Mouse (Mus musculus) heart, embryonic 14.5 days (tissue): ENCODE measurements around the gene Mgp. TPM values are rescaled to one million over a fixed set of nuclear protein-coding genes. Genes with fewer than 3 reads are reported as not detected.

Experiments
- ATAC-seq: fragments of 200-750 bp; cut with Nextera tagmentation; 2 replicates; pipeline ENCODE4 v1.8.0; 2017; ENCODE audit warnings: low read depth, moderate TSS enrichment; ENCODE audit not compliant: insufficient number of reproducible peaks, insufficient read depth, low FRiP score
- H3K27ac ChIP-seq, 2 experiments: fragments of 200-500 bp in 1 of 2; fragments of 300-500 bp in 1 of 2; sonication (generic) in 1 of 2; replicated peaks in 1 of 2; 2 replicates each; pipeline ENCODE4 v1.5.1; 2012 to 2014; ENCODE audit warnings: low read depth in 2 of 2, low read length in 2 of 2, control low read depth in 1 of 2, mild to moderate bottlenecking in 1 of 2, mixed read lengths in 1 of 2; ENCODE audit not compliant: control insufficient read depth in 1 of 2, insufficient read depth in 1 of 2
- H3K27me3 ChIP-seq: fragments of 300-500 bp; sonication (generic); 2 replicates; pipeline ENCODE4 v1.6.1; 2014; ENCODE audit warnings: mild to moderate bottlenecking, low read length, control low read depth; ENCODE audit not compliant: control insufficient read depth, insufficient read depth
- H3K36me3 ChIP-seq: fragments of 300-500 bp; sonication (generic); 2 replicates; pipeline ENCODE4 v1.6.1; 2014; ENCODE audit warnings: mild to moderate bottlenecking, control low read depth, low read length, mixed read lengths; ENCODE audit not compliant: control insufficient read depth, insufficient read depth
- H3K4me1 ChIP-seq, 2 experiments: fragments of 200-500 bp in 1 of 2; fragments of 300-500 bp in 1 of 2; sonication (generic) in 1 of 2; 2 replicates each; pipeline ENCODE4 v1.6.1; 2012 to 2014; ENCODE audit warnings: low read length in 2 of 2, control low read depth in 1 of 2, mixed read lengths in 1 of 2; ENCODE audit not compliant: control insufficient read depth in 2 of 2, insufficient read depth in 2 of 2
- H3K4me2 ChIP-seq: fragments of 300-500 bp; sonication (generic); 2 replicates; pipeline ENCODE4 v1.6.1; 2014; ENCODE audit warnings: mild to moderate bottlenecking, low read length
- H3K4me3 ChIP-seq, 2 experiments: fragments of 200-500 bp in 1 of 2; fragments of 300-500 bp in 1 of 2; sonication (generic) in 1 of 2; 2 replicates each; pipeline ENCODE4 v1.5.1; 2012 to 2014; ENCODE audit warnings: low read length in 2 of 2, mild to moderate bottlenecking in 2 of 2, control low read depth in 1 of 2, low read depth in 1 of 2, moderate library complexity in 1 of 2; ENCODE audit not compliant: control insufficient read depth in 1 of 2, insufficient read depth in 1 of 2
- H3K9ac ChIP-seq: fragments of 300-500 bp; sonication (generic); 2 replicates; pipeline ENCODE4 v1.6.1; 2014; ENCODE audit warnings: mild to moderate bottlenecking, low read length
- H3K9me3 ChIP-seq: fragments of 300-500 bp; sonication (generic); 2 replicates; pipeline ENCODE4 v1.6.1; 2016; ENCODE audit warnings: low read length, control low read depth; ENCODE audit not compliant: control insufficient read depth
- WGBS: fragments of 180-500 bp; shearing (Covaris S2); extraction: QIAGEN DNeasy Blood & Tissue Kit; methylation state at CpG from one replicate; pipeline ENCODE4 v1.1.7; 2014; 5-methylcytosine and 5-hydroxymethylcytosine counted together
- polyA plus RNA-seq: library from polyadenylated mRNA; unstranded; fragments of >200 nt; fragmentation: Nextera tagmentation; extraction: Ambion mirVana; gene quantifications from 2 replicates; pipeline ENCODE4 v1.2.1, GENCODE M21; 2014

Mgp gene
- polyA plus RNA-seq, 1 experiment from 2014 or later = 563 TPM

DNA sequence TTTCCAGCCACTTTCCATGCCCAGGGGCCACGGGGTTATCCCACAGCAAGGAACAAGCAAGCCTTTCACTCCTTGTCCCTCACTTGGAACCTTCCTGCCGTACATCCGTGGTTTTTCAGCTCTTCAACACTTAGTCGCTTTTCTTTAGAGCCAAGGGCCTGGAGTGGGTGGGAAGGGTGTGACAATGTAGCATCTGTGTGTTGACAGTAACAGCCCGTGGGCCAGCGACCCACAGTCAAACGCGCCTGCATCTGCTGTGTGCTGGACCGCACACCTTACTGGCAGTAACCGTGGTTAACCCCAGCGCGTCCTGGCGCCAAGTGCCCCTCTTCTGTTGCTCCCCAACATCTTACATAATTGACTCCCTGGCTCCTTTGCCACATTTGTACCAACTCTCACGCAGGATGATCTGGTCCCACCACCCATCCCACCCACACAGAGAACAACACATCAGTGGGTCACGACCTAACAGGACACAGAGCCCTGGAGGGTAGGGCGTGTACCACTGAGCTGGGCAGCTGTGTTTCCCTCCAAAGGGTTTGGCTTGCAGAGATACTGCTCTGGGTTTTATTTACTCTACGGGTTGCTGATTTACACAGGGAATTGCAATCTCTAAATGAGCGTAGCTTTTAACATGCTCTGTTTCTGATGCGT, 30.8 kb upstream of the Mgp start:
- Histone ChIP-seq H3K4me3 (no peak overlapping the region), H3K4me1 (peaks cover 15 to 16% of the 10 kb centered on the region in 2 experiments), H3K9me3 (no peaks in the 10 kb centered on the region), H3K9ac (no peak overlapping the region), H3K4me2 (no peak overlapping the region), H3K27me3 (no peaks in the 10 kb centered on the region), H3K36me3 (no peaks in the 10 kb centered on the region), H3K27ac (no peak overlapping the region)
- WGBS = 67% methylated on average over 19 of the region's 19 CpGs
- ATAC-seq = no peak

DNA sequence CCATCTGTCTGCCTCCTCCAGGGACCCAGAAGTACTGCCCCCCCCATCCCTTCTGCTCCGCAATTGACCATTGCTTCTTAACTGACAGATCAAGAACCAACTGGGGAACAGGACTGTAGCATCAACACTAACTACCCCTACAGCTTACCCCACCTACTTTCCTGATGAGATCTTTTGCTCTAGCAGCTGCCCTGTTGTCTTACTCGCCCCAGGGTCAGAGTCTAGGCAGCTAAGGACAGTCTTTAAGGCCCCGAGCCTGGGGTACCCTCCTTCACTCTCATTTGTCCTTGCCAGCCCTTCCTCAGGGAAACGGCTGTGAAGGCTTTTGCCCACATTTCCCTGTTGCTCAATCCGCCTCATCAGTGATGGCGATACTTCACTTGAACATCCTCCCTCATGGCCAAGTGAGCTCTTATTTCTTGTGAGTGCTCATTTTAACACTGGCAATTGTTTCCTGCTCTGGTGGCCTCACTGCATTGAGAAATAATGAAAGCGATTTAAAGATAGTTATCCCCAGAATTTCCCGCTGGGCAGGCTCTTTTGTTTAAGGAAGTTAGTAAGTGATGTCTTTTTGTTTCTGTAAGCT, 28.4 kb upstream of the Mgp start:
- Histone ChIP-seq H3K27ac (no peak overlapping the region), H3K36me3 (no peaks in the 10 kb centered on the region), H3K9ac (no peak overlapping the region), H3K4me3 (no peak overlapping the region), H3K27me3 (no peaks in the 10 kb centered on the region), H3K9me3 (no peaks in the 10 kb centered on the region), H3K4me2 (no peak overlapping the region), H3K4me1 (peaks cover 6 to 7% of the 10 kb centered on the region in 2 experiments; a peak in 2 of 4 replicates)
- WGBS = 70% methylated on average over 8 of the region's 8 CpGs
- ATAC-seq = no peak

DNA sequence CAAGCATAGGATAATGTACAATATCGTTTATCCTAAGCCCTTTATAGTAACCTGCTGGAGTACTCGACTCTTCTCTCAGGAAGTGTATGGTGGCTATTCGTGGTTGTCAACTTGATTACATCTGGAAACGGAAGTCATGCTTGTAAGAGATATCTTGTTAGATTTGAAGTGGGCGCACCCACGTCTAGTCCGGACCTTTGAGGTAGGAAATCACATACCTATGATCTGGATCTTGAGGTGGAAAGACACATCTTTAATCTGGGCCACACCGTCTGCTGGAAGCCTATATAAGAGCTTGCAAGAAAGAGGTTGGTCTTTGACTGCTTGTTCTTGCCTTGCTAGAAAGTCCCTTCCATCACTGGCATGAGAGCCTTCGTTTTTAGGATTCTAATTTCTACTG, 26.9 kb upstream of the Mgp start:
- Histone ChIP-seq H3K9ac (no peak overlapping the region), H3K27ac (no peak overlapping the region), H3K4me1 (peaks cover 10% of the 10 kb centered on the region in 2 experiments; a peak in 3 of 4 replicates), H3K4me2 (no peak overlapping the region), H3K27me3 (no peaks in the 10 kb centered on the region), H3K4me3 (no peak overlapping the region), H3K36me3 (no peaks in the 10 kb centered on the region), H3K9me3 (no peaks in the 10 kb centered on the region)
- ATAC-seq = no peak
- 83% methylated on average over 9 of the region's 9 CpGs for WGBS

DNA sequence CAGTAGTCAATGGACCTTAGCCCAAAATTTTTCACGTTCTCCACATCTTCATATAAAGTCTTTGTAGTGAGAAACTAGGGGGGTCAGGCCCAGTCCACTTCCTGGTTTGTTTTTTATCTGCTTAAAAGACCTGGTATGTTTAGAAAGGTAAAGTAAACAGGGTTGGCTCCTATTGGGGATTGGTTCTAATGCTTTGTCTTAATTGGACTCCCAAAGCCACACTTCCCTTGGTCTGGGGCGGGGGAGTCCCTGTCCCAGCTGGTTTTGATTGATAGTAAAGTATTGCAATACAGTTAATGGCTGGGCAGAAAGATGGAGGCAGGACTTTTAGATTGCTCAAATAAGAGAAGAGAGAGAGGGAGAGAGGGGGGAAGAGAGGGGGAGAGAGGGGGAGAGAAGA, 25.4 kb upstream of the Mgp start:
- no peak overlapping the region for H3K9ac ChIP-seq
- no peak for ATAC-seq
- no peak overlapping the region for H3K27ac ChIP-seq
- no peaks in the 10 kb centered on the region for H3K36me3 ChIP-seq
- H3K9me3 ChIP-seq = no peaks in the 10 kb centered on the region
- H3K4me1 ChIP-seq = peaks cover 4 to 7% of the 10 kb centered on the region in 2 experiments
- no peak overlapping the region for H3K4me2 ChIP-seq
- 70% methylated on average over 2 of the region's 2 CpGs for WGBS
- H3K27me3 ChIP-seq = no peaks in the 10 kb centered on the region
- H3K4me3 ChIP-seq = no peak overlapping the region

DNA sequence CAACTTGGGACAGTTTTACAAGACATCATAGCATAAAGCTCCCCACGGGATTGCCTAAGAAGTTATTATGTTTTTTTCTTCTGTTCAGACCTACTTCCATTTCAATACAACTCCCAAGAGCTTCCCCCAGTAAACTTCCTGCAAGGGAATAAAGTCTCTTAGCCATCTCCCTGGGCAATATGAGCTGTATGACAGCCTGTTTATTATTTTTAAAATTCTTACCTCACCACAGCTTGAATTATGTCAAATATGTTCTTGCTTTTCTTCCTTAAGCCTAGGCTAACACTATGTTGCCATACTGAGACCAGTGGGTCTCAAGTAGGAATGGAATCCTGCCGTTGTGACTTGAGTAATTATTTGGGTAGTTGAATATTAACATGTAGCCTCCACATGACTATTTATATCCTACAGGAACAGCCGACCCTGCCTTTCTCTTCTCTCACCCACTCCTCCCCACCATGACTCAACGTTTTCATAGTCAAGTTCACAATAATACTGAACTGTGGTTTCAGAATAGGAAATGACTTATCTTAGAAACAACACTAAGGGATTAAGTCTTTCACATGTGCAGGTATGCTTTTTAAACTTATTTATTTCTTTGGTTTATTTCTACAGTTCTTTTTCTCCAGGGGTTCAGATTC, 24.9 kb upstream of the Mgp start:
- 44% methylated on average over 4 of the region's 4 CpGs for WGBS
- Histone ChIP-seq H3K4me2 (no peak overlapping the region), H3K4me3 (no peak overlapping the region), H3K27me3 (no peaks in the 10 kb centered on the region), H3K9ac (no peak overlapping the region), H3K4me1 (peaks cover 4 to 7% of the 10 kb centered on the region in 2 experiments), H3K27ac (no peak overlapping the region), H3K36me3 (no peaks in the 10 kb centered on the region), H3K9me3 (no peaks in the 10 kb centered on the region)
- no peak for ATAC-seq

DNA sequence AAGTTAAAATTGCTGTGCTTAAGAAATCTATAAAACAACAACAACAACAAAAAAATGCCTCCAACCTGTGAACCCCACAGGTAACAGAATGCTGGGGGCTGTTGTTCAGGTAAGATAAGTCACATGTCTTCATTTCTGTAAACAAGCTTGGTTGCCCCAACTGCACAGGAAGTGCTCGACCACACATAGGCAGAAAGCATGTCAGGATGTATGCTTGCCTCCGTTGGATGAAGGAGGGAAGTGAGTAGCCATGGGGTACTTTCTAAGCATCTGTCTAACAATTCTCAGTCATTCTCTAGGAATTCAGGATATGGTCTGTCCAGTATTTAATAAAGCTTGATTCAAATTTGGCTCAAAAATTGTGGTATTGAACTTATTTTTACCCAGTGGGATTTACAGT, 23.3 kb upstream of the Mgp start:
- WGBS = 69% methylated on average over 2 of the region's 2 CpGs
- H3K27me3 ChIP-seq = no peaks in the 10 kb centered on the region
- H3K4me3 ChIP-seq = no peak overlapping the region
- H3K9me3 ChIP-seq = no peaks in the 10 kb centered on the region
- H3K4me2 ChIP-seq = no peak overlapping the region
- no peaks in the 10 kb centered on the region for H3K36me3 ChIP-seq
- no peak overlapping the region for H3K9ac ChIP-seq
- peak overlapping the region in 1 of 2 experiments; percentile 46; a peak in 1 of 4 replicates for H3K27ac ChIP-seq
- no peak for ATAC-seq
- peaks cover 8% of the 10 kb centered on the region in 2 experiments for H3K4me1 ChIP-seq

DNA sequence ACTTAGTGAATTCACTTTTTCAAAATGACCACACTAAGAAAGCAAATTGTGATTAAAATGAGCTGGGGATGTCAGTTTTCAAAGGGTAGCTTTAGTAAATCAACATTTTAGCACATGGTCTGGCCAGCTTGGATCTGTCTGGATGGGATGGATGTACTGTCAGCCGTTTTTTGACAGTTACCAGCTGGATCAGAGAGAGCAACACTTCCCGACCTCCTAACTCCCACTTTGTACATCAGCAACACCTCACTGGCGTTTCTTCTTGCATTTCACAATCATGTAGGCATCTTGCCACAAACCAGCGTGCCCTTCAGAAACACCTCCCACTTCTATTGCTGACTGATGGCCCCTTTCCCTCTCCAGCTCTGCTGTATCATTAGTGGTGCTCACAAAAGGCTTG, 22.6 kb upstream of the Mgp start:
- no peaks in the 10 kb centered on the region for H3K9me3 ChIP-seq

More for the DNA sequence above, 22.6 kb upstream of the Mgp start:
- WGBS = 11% methylated on average over 4 of the region's 4 CpGs
- ATAC-seq = peak; percentile 61; the same call in 1 of the 2 replicates
- H3K27me3 ChIP-seq = no peaks in the 10 kb centered on the region
- H3K4me1 ChIP-seq = peaks cover 7 to 8% of the 10 kb centered on the region in 2 experiments
- H3K4me2 ChIP-seq = no peak overlapping the region
- no peak overlapping the region for H3K9ac ChIP-seq
- H3K4me3 ChIP-seq = no peak overlapping the region
- no peaks in the 10 kb centered on the region for H3K36me3 ChIP-seq
- H3K27ac ChIP-seq = peak overlapping the region; percentile 3 to 46; a peak in 2 of 4 replicates
